Mouse (Mus musculus) lung, adult 2 months (tissue): Measurements from ENCODE around the gene Igsf21.

ENCODE experiments used
- CTCF ChIP-seq: fragments of 200-500 bp; IDR thresholded peaks from 2 replicates; pipeline ENCODE4 v1.5.1; 2011; ENCODE audit warnings: mild to moderate bottlenecking, low read length, control low read depth; ENCODE audit not compliant: insufficient read depth
- POLR2A ChIP-seq: fragments of 200-500 bp; IDR thresholded peaks from 2 replicates; pipeline ENCODE4 v1.6.1; 2011; ENCODE audit warnings: low read depth, mild to moderate bottlenecking, control low read depth, low read length, borderline replicate concordance; ENCODE audit errors: extremely low read depth

DNA sequence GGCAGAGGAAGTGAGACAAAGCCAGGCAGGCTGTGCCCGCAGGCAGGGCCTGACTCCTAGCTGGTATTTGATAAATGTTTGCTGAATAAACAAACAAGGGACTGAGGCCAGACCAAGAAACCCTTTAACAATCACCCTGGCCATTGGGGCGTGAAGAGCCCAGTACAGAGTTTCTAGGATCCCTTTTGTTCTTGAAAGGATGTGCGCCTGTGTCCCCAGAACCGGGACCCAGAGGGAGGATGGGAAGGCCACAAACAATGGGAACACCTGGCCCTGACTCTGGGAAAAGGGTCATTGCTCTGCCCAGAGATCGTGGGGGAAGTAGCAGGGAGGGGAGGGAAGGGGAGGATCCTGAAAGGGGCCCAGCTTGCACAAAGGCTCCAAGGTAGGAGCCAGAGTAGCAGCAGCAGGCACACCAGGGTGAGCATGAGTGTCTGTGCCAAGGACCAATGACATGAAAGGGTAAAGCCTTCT lies 269.2 kb downstream of the Igsf21 start:
- TF ChIP-seq POLR2A (no peak), CTCF (no peak)
